Mouse (Mus musculus): ENCODE results near the gene Odf3l2. TPM values are rescaled to one million over a fixed set of nuclear protein-coding genes. Genes with fewer than 3 reads are reported as not detected.
A peak's percentile ranks its signal among the peaks of the same experiment; 100 is the strongest.

Odf3l2 gene
- total RNA-seq, 2 experiments from 2014 or later = 0.39 to 0.62 TPM

GRCm38 (mm10) chr10:79671396-79672087 lies 26.0 kb upstream of the Odf3l2 start:
- DNase-seq (ENCODE audit: low spot score in 2 of 2) = no peak

DNA sequence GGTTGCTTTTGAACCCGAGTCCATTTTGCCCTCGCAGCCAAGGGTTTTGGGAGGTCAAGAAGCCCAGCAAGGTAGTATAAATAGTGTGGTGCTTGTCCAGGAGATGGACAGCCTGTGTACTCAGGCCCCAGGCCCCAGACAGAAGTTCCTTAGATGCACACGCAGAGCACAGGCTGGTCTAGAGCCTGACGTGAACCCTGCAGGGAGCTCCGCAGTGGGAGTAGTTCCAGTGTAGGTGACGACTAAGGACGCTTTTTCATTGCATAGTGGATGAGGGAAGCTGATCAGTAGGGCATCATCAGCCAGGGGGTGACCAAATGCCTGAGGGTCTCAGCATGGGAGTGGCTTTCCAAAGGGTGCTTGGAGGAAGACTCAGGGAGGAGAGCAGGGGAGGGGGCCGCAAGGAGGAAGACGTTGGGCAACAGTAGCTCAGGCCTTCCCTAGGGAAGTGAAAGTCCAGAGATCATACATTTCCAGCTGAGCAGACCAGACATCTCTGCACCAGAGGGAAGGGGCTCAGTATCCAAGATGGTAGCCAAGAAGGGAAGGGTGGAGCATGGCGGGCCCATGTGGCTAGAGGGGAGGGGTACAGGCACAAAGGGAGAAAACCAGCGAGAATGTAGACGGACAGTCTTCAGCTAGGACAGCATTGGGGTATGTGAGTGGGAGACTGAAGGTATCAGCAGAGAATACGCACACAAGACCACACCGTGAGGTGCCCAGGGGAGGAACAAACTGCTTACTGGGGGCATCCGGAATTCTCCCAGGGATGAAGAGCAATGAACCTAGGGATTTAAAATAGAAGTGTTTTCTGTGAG lies 24.7 kb upstream of the Odf3l2 start:
- no peak for DNase-seq (ENCODE audit: low spot score in 2 of 2)

DNA sequence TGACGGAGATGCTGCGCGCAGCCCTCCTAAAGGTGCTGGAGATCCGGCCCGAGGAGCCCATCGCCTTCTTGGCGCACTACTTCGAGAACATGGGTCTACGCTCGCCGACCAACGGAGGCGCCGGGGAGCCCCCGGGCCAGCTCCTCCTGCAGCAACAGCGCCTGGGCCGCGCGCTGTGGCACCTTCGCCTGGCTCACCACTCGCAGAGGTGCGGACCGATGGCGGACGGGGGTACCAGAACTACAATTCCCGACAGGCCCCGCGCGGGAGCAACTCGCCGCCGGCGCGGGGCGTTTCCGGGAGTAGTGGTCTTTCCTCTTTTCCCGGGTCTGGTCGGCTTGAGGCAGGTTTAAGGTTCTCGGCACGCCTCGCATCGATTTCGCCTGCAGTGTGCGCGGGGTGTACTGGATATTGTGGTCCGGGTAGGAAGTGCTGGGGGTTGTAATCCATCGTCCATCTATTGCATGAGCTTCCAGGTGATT lies 24.1 kb upstream of the Odf3l2 start:
- peak; percentile 82 to 86 for DNase-seq (ENCODE audit: low spot score in 2 of 2)

GRCm38 (mm10) chr10:79668771-79669575 lies 23.4 kb upstream of the Odf3l2 start, which contains the start of gene Tpgs1:
Gene Tpgs1 (plus strand): TSS chr10:79669369.
- DNase-seq (ENCODE audit: low spot score in 2 of 2) = peak; percentile 95 to 96

- no peak for DNase-seq (ENCODE audit: low spot score in 2 of 2)
These were observed 22.5 kb upstream of the Odf3l2 start for GRCm38 (mm10) chr10:79668076-79668475.

GRCm38 (mm10) chr10:79666493-79666892 lies 21.0 kb upstream of the Odf3l2 start:
- no peak for DNase-seq (ENCODE audit: low spot score in 2 of 2)

- DNase-seq (ENCODE audit: low spot score in 2 of 2) = no peak
These were observed 19.5 kb upstream of the Odf3l2 start for GRCm38 (mm10) chr10:79665051-79665450.

- DNase-seq (ENCODE audit: low spot score in 2 of 2) = peak; percentile 71 to 75
These were observed 18.7 kb upstream of the Odf3l2 start, which contains the start of gene Madcam1 for GRCm38 (mm10) chr10:79664131-79664665. Gene Madcam1 (plus strand): TSS chr10:79664559.

- DNase-seq (ENCODE audit: low spot score in 2 of 2) = no peak
These were observed 16.3 kb upstream of the Odf3l2 start for GRCm38 (mm10) chr10:79661861-79662260.

DNA sequence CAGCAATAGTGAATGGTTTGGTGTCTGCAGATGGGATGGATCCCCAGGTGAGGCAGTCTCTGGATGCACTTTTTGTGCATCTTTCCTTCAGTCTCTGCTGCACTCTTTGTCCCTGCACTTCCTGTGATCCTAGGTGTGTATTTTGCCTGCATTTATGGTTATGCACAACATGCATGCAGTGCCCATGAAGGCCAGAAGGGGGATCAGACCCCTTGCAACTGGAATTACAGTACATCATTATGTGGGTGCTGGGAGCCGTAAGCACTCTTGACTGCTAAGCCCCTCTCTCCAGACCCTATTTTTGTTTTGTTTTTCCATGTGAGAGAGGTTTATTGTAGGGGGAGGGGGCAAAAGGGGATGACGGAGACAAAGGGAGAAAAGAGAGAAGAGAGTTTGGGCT lies 14.8 kb upstream of the Odf3l2 start:
- no peak for DNase-seq (ENCODE audit: low spot score in 2 of 2)

DNA sequence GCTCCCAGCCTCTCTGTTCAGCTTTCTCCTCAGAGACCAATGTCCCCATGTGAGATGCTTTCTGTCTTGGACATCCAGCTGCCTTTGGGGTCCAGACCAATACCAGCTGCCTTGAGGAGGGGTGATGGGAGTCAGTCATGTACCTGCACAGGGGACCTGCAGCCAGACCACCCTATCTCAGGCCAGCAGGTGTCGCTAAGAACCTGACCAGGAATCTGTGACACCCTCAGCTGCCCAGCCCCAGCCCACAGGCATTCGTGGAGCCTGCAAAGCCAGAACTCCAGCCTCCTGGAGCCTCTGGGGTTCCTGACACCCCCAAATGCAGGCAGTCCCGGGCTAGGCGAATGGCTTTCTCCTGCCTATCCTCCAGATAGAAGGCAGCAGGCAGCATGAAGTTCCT lies 13.3 kb upstream of the Odf3l2 start:
- DNase-seq (ENCODE audit: low spot score in 2 of 2) = no peak

- peak; percentile 49 to 59 for DNase-seq (ENCODE audit: low spot score in 2 of 2)
These were observed 9.4 kb upstream of the Odf3l2 start for GRCm38 (mm10) chr10:79654946-79655395.

DNA sequence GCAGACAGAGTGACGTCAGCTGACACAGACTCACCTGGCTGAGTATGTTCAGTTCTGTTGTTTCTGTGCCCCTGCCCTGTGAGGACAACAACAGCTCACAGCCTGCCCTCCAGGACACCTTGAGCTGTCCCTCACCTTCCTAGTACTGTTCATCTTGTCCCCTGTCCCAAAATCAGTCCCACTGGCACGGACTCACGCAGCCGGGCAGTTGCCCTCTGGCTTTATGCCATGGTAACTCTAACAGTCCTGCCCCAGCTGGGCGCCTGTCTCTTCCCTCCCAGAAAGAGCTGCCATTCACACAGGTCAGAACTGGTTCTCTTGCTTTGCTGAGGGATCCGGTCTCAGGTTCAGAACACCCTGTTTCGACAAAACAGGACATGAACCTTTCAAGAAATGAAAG lies 7.3 kb upstream of the Odf3l2 start:
- DNase-seq (ENCODE audit: low spot score in 2 of 2) = no peak

DNA sequence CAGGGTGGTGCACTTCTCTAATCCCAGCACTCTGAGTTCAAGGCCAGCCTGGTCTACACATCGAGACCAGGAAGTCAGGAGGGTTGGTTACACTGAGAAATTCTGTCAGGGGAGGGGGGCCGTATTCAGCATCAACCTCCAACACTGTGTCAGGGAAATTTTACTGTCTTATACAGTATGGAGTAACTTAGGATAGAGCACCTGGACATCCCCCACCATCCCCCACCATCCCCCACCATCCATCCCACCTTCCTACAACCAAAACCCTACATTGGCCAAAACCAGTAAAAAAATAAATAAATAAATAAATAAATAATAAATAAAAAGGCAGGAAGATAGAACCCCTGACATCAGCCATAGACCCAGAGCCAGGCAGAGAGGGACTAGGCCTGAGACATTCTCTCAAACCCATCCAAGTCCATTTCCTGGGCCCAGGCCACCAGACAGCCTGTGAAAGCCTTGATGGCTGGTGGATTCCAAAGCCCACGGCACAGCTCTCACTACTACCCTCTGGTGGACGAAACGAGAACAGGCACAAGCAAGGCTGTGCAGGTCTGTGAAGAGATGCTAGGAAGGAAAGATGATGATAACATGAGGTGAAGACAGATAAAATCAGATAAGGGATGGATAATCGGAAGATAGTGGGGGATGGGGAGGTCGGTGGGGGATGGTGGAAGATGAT lies 3.7 kb upstream of the Odf3l2 start:
- DNase-seq (ENCODE audit: low spot score in 2 of 2) = peak; percentile 86 to 87

GRCm38 (mm10) chr10:79638486-79639204 lies 6.9 kb downstream of the Odf3l2 start:
- peak in 1 of 2 experiments; percentile 55 for DNase-seq (ENCODE audit: low spot score in 2 of 2)

DNA sequence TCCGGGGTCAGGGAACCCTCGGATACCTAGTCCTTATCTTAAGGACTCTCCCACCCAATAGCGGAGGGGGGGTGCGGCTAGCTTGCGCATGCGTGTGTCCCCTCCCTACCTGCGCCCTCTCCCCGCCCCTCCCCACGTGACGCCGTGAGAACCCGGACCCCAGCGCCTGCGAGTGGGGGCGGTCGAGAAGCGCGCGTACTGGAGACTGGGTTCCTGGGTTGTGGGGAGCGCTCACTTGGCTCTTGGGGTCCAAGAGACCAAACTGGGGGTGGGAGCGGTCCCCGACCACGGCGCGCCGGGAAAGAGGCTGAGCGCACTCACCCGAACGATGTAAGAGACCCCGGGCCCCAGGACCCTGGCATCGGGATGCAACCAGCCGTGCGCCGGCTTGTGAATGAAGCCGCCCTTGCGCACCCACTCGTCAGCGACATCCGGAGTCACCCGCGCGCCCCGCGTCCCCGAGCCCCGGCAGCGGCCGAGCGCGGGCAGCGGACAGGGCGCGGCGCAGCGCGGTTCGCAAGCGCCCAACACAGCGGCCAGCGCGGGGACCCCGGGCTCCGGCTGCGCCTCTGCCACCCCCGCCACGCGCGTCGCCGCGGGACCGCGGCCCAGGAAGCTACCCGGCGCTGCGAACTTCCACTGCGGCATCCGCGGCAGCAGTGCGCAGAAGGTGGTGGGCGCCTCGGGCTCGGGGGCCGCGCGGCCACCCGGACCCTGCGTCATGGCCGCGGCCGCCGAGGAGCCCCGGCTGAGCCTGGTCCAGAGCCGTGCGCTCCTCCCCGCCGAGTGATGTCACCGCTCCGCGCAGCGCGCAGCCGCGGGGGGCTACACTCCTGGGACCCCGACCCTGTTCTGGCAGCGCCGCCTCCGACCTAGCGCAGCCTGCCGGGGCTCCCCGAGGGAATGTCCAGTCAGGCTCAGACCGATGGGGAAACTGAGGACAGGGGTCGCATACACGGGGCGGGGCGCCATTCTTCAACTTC lies 8.1 kb downstream of the Odf3l2 start, which contains the start of gene Shc2:
TSS of gene Shc2 (minus strand) at position 791 of the 983 bp plus-strand sequence.
- DNase-seq (ENCODE audit: low spot score in 2 of 2) = peak; percentile 77 to 86

DNA sequence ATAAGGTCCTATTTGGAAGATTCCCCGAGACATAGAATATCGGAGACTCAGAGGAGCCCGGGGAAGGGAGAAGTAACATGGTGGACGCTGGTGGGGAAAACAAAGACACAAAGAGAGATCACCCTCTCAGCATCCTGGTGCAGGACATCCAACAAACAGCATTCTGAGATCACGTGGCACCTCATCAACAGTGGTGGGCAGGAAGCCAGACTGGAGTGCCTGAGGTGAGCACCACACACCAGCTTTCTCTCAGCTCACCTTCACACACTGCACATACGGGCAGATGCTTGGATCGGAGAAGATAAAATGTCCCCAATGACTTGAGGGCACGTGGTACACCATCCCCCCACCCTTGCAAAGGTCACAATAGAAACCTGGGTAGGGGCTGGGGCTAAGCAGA lies 9.3 kb downstream of the Odf3l2 start:
- DNase-seq (ENCODE audit: low spot score in 2 of 2) = no peak

DNA sequence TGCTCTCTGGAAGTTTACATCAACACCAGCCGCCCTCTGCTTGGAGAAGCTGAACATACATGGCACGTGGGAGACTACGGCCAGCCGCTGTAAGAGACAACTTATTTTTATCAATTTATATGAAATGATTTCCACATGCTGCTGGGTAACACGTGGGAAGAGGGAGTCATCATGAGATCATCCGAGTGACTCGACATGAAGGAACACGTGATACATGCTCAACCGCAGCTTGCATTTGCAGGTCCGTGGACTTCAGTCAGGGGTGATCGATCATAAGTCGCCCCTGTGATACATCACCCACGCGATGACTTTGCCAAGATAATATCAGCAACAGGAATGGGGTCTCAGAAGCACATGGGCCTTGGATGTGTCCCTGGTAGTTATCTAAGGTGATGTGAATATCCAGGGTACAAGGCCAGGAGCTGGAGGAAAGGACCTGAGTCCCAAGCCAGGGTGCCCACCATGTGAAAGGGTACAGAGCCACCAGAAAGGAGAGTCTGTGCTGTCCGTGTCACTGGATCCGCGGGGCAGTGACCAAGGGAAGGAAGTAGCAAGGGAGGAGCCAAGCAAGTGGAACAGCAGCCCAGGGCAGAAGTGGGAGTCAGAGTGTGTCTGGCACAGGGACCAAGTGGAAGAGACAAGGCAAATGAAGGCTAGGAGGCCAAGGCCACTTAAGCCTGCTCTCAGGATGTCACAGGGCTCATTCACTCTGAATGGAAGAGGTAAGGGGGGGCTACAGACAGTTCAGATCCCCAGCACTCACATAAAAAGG lies 12.3 kb downstream of the Odf3l2 start:
- no peak for DNase-seq (ENCODE audit: low spot score in 2 of 2)
